Mouse (Mus musculus) hindbrain, postnatal 0 days (tissue): ENCODE results near the gene Ltbp2. TPM values are rescaled to one million over a fixed set of nuclear protein-coding genes. Genes with fewer than 3 reads are reported as not detected.

Experiments used
- ATAC-seq: fragments of 200-750 bp; cut with Nextera tagmentation; 2 replicates; pipeline ENCODE4 v1.8.0; 2017; ENCODE audit warnings: mild to moderate bottlenecking, moderate TSS enrichment, moderate library complexity
- DNase-seq: peaks from one replicate; pipeline ENCODE4 v3.0.0-alpha.2; 2015; ENCODE audit warnings: low spot score
- H3K27ac ChIP-seq: fragments of 300-500 bp; sonication (generic); 2 replicates; pipeline ENCODE4 v1.5.1; 2014; ENCODE audit warnings: mild to moderate bottlenecking
- H3K27me3 ChIP-seq: fragments of 300-500 bp; sonication (generic); 2 replicates; pipeline ENCODE4 v1.6.1; 2014; ENCODE audit warnings: low read length, mixed read lengths; ENCODE audit not compliant: insufficient read depth
- H3K36me3 ChIP-seq: fragments of 300-500 bp; sonication (generic); 2 replicates; pipeline ENCODE4 v1.6.1; 2014; ENCODE audit warnings: low read length, mixed read lengths; ENCODE audit not compliant: insufficient read depth
- H3K4me1 ChIP-seq: fragments of 300-500 bp; sonication (generic); 2 replicates; pipeline ENCODE4 v1.6.1; 2014; ENCODE audit warnings: antibody characterized with exemption, low read length, mixed read lengths; ENCODE audit not compliant: insufficient read depth
- H3K4me2 ChIP-seq: fragments of 300-500 bp; sonication (generic); 2 replicates; pipeline ENCODE4 v1.6.1; 2014; ENCODE audit warnings: low read depth, mild to moderate bottlenecking, low read length, moderate library complexity, mixed read lengths
- H3K4me3 ChIP-seq: fragments of 300-500 bp; sonication (generic); 2 replicates; pipeline ENCODE4 v1.5.1; 2014; ENCODE audit warnings: low read length
- H3K9ac ChIP-seq: fragments of 300-500 bp; sonication (generic); replicated peaks from 2 replicates; pipeline ENCODE4 v1.6.1; 2014; ENCODE audit warnings: mild to moderate bottlenecking, low read length, moderate library complexity, mixed read lengths
- H3K9me3 ChIP-seq: fragments of 300-500 bp; sonication (generic); 2 replicates; pipeline ENCODE4 v1.6.1; 2016; ENCODE audit warnings: low read length, mixed read lengths
- CTCF ChIP-seq: IDR thresholded peaks from 2 replicates; pipeline ENCODE4 v1.5.1; 2016; ENCODE audit warnings: antibody characterized with exemption, control low read depth, low read depth
- WGBS: fragments of 180-500 bp; shearing (Covaris S2); extraction: QIAGEN DNeasy Blood & Tissue Kit; methylation state at CpG from one replicate; pipeline ENCODE4 v1.1.7; 2014; 5-methylcytosine and 5-hydroxymethylcytosine counted together
- polyA plus RNA-seq: library from polyadenylated mRNA; unstranded; fragments of >200 nt; fragmentation: Nextera tagmentation; extraction: Ambion mirVana; gene quantifications from 2 replicates; pipeline ENCODE4 v1.2.1, GENCODE M21; 2015
- total RNA-seq: library from RNA; depleted of rRNA; stranded (reverse); fragments of >200 nt; gene quantifications from 2 replicates; pipeline ENCODE4 v1.2.3, GENCODE M21; 2014; rRNA removed

Ltbp2 gene
- total and polyA plus RNA-seq, 2 experiments from 2014 or later = 0.21 to 2.9 TPM

DNA sequence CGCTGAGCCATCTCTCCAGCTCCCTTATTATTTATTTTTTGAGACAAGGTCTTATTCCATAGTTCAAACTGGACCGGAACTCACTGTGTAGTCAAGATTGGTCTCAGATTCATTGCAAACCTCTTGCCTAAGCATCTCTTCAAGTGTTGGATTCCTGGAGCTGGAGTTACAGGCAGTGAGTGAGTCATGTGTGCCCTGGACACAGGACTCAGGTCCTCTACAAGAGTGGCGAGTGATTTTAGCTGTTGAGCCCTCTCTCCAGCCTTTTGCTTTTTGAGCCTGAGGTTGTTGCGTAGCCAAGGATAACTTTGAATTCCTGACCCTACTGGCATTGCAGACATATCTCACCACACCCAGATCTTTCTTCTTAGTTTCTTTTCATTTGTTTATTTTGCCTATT is 130.6 kb downstream of the Ltbp2 start:
- Histone ChIP-seq H3K4me1 (no peaks in the 10 kb centered on the region), H3K36me3 (no peaks in the 10 kb centered on the region), H3K27ac (no peak overlapping the region), H3K4me3 (no peak overlapping the region), H3K4me2 (no peak overlapping the region), H3K9ac (no peak overlapping the region), H3K9me3 (no peaks in the 10 kb centered on the region), H3K27me3 (no peaks in the 10 kb centered on the region)
- DNase-seq = no peak
- TF ChIP-seq CTCF = no peak
- 73% methylated on average over 4 of the region's 4 CpGs for WGBS
- no peak for ATAC-seq

DNA sequence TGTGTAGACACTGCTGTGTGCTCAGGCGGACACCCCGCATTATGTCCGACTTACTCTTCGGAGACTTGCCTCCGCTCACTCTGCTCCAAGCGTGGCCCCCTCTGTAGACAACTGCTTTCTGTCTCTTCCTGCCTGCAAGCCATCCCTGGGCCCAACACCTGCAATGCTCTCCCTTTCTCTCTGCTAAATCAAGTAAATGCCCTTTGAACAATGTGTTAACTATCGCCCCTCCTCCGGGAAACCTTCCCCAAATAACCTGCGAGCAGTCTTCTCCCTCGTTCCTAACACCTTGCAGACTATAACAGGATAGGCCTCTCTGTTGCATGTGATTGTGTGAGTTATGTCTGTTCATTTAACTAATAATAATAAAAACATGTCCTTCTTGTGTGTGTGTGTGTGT is 132.8 kb downstream of the Ltbp2 start:
- WGBS = 88% methylated on average over 10 of the region's 10 CpGs
- Histone ChIP-seq H3K4me2 (no peak overlapping the region), H3K4me3 (no peak overlapping the region), H3K9ac (no peak overlapping the region), H3K36me3 (no peaks in the 10 kb centered on the region), H3K4me1 (no peaks in the 10 kb centered on the region), H3K27me3 (no peaks in the 10 kb centered on the region), H3K9me3 (no peaks in the 10 kb centered on the region), H3K27ac (no peak overlapping the region)
- no peak for ATAC-seq
- DNase-seq = no peak
- no peak for TF ChIP-seq CTCF

DNA sequence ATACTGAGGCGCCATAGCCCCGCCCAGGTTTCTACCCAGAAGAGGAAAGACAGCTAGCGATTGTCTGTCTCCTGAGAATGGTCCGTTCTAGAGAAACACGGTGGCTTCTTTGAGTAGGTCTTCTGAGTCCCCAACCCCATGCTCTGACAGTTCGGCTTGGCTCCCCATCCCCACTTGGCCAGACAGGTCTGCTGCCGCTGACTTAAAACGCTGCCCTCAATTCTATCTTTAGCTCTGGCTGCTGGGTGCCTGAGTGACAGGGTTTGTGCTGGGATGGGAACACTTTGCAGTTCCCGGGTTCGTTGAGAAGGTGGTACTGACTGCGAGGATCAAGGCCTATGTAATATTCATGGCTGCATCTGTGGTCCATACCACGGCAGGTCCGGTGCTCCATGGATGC is 143.0 kb downstream of the Ltbp2 start:
- no peak overlapping the region for H3K9ac ChIP-seq
- no peak for TF ChIP-seq CTCF
- DNase-seq (no peak), ATAC-seq (no peak)
- 76% methylated on average over 13 of the region's 13 CpGs for WGBS
- no peak overlapping the region for H3K4me2 ChIP-seq
- H3K27me3 ChIP-seq = no peaks in the 10 kb centered on the region
- no peak overlapping the region for H3K27ac ChIP-seq
- no peaks in the 10 kb centered on the region for H3K9me3 ChIP-seq
- H3K36me3 ChIP-seq = no peaks in the 10 kb centered on the region
- H3K4me3 ChIP-seq = no peak overlapping the region
- H3K4me1 ChIP-seq = no peaks in the 10 kb centered on the region

Other genes with a start within 250 kb of the Ltbp2 start
- gene Vrtn, start 235.5 kb downstream of the Ltbp2 start, total RNA-seq = not detected in 2 replicates
- gene Vrtn, start 235.5 kb downstream of the Ltbp2 start, polyA plus RNA-seq = not detected in 2 replicates
- gene Syndig1l, start 177.7 kb downstream of the Ltbp2 start, total RNA-seq = 19.6 and 23.4 TPM in 2 replicates
- gene Syndig1l, start 177.7 kb downstream of the Ltbp2 start, polyA plus RNA-seq = 9.9 and 12.2 TPM in 2 replicates
- 39.2 and 39.5 TPM in 2 replicates for gene Npc2, start 103.4 kb downstream of the Ltbp2 start, total RNA-seq
- 55.4 and 57.5 TPM in 2 replicates for gene Npc2, start 103.4 kb downstream of the Ltbp2 start, polyA plus RNA-seq
- 61.1 and 102 TPM in 2 replicates for gene Isca2, start 103.3 kb downstream of the Ltbp2 start, total RNA-seq
- 133 and 138 TPM in 2 replicates for gene Isca2, start 103.3 kb downstream of the Ltbp2 start, polyA plus RNA-seq
- 24.9 and 31.3 TPM in 2 replicates for gene Fcf1, start 94.4 kb upstream of the Ltbp2 start, total RNA-seq
- gene Fcf1, start 94.4 kb upstream of the Ltbp2 start, polyA plus RNA-seq = 69.7 and 78.5 TPM in 2 replicates
- gene Arel1, start 94.4 kb upstream of the Ltbp2 start, total RNA-seq = 83.7 and 86.6 TPM in 2 replicates
- gene Arel1, start 94.4 kb upstream of the Ltbp2 start, polyA plus RNA-seq = 27.5 and 27.6 TPM in 2 replicates
- 30.5 and 35.8 TPM in 2 replicates for gene Ylpm1, start 119.8 kb upstream of the Ltbp2 start, total RNA-seq
- 23.5 and 24.4 TPM in 2 replicates for gene Ylpm1, start 119.8 kb upstream of the Ltbp2 start, polyA plus RNA-seq
- gene Prox2, start 234.2 kb upstream of the Ltbp2 start, total RNA-seq = 0.68 and 0.79 TPM in 2 replicates
- 1.4 and 2.0 TPM in 2 replicates for gene Prox2, start 234.2 kb upstream of the Ltbp2 start, polyA plus RNA-seq
- gene Dlst, start 234.3 kb upstream of the Ltbp2 start, total RNA-seq = 104 and 115 TPM in 2 replicates
- 104 and 108 TPM in 2 replicates for gene Dlst, start 234.3 kb upstream of the Ltbp2 start, polyA plus RNA-seq